Mouse (Mus musculus): ENCODE results near the gene Zfp940. TPM values are rescaled to one million over a fixed set of nuclear protein-coding genes. Genes with fewer than 3 reads are reported as not detected.

Gene Zfp940
- total and polyA plus RNA-seq, 3 experiments = 8.4 to 13.7 TPM; not detected in 1

DNA sequence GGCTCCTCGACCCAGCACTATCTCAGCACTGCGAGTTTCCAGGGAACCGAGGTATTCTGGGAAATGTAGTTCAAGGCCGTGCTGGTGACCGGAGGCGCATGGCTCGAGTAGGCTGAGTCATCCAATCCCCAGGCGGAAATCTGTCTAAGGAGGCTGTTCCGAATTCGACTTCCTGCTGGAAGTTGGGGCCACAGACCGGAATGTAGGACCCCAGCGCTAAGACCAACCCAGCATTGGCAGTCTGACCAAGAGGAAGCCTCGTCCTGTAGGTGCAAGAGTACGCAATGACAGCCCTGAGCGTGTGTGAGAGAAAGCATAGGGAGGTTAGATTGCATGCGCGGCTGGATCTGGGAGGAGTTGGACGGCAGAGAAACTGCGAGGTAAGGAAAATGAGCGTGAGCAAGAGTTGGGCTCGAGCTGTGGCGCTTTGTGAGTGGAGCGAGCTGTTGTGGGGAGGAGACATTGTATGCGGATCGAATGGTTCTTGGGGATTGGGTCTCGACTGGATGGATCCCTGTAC lies 37.5 kb downstream of the Zfp940 start, which contains the start of gene Zfp790 (continued):
- TF ChIP-seq KAT2A (conservative IDR thresholded peaks at IDR 0.05; ENCODE audit: low read depth, low read length) (peak; percentile 78; the same call in 1 of the 2 replicates), TCF12 (IDR thresholded peaks at IDR 0.05; ENCODE audit: low read depth, low read length) (peak; percentile 46; the same call in 1 of the 2 replicates)

DNA sequence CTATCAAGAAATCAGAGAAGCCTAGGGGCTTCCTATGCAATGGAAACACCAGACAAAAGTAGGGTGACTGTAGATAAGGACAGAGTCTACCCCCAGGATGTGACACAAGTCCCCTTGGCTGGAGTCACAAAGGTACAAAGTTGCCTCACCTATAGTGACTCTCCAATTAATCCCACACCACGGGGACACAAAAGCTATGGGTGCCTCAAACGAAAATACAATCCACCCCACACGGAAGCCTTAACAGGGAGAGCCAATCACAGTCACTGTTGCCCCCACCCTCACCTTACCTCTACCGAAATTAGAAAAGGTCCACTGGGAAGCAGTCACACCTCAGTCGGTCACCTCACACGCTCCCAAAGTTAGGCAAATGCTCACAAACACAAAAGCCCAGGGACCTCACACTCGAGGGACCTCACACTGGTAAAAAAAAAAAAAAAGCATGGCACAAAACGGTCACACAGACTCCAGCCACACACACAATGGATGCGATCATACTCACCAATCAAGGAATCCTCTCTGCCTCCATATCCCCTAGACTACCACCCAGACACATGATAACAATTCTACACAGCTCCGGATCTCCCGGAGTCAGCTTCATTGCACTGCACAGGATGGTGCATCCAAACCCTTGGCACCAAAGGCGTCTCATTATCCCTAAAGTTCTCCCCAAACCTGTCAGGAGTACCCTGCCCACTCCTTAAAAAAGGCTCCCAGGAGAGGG lies 38.2 kb downstream of the Zfp940 start:
- peak overlapping the region; percentile 66 for H3K9ac ChIP-seq (ENCODE audit: control insufficient read depth, low read depth, low read length, poor library complexity, severe bottlenecking)
- no peak for TF ChIP-seq POLR2A (IDR thresholded peaks at IDR 0.05; ENCODE audit: control insufficient read depth in 1 of 2, insufficient read depth in 1 of 2, low read depth in 1 of 2, low read length in 2 of 2, poor library complexity in 1 of 2)
- no peak for TF ChIP-seq POLR2AphosphoS5 (IDR thresholded peaks at IDR 0.05; ENCODE audit: borderline replicate concordance, low read depth, low read length)
- TF ChIP-seq E2F4 (IDR thresholded peaks at IDR 0.05; ENCODE audit: borderline replicate concordance, low read depth, low read length) = no peak
- TF ChIP-seq RCOR1 (IDR thresholded peaks at IDR 0.05; ENCODE audit: low read depth, low read length) = no peak
- TF ChIP-seq MEF2A (IDR thresholded peaks at IDR 0.05; ENCODE audit: extremely low read depth, insufficient replicate concordance, low read depth, low read length, poor library complexity, severe bottlenecking) = no peak
- no peak for TF ChIP-seq JUND (IDR thresholded peaks at IDR 0.05; ENCODE audit: low read depth, low read length)
- no peak for TF ChIP-seq ZC3H11A (IDR thresholded peaks at IDR 0.05; ENCODE audit: low read depth, low read length)
- no peak for TF ChIP-seq ELF1 (IDR thresholded peaks at IDR 0.05; ENCODE audit: low read depth, low read length)
- peak; percentile 78 for TF ChIP-seq ZNF384 (IDR thresholded peaks at IDR 0.05; ENCODE audit: low read depth, low read length)
- TF ChIP-seq MAZ (IDR thresholded peaks at IDR 0.05; ENCODE audit: low read depth, low read length) = peak; percentile 45; the same call in 1 of the 2 replicates
- no peak for TF ChIP-seq TCF12 (IDR thresholded peaks at IDR 0.05; ENCODE audit: low read depth, low read length)
- no peak for TF ChIP-seq CTCF (IDR thresholded peaks at IDR 0.05 in 2 of 3, conservative IDR thresholded peaks at IDR 0.05 in 1 of 3; ENCODE audit: control insufficient read depth in 1 of 3, insufficient read depth in 1 of 3, low read depth in 2 of 3, low read length in 3 of 3, poor library complexity in 1 of 3, severe bottlenecking in 1 of 3)
- 0 out of 2 replicates have a peak, but pooled peaks have one; percentile 29 for TF ChIP-seq GATA1 (IDR thresholded peaks at IDR 0.05; ENCODE audit: low read depth, low read length)
- TF ChIP-seq MAX (IDR thresholded peaks at IDR 0.05; ENCODE audit: low read length) = 0 out of 2 replicates have a peak, but pooled peaks have one; percentile 26
- TF ChIP-seq KAT2A (conservative IDR thresholded peaks at IDR 0.05; ENCODE audit: low read depth, low read length) = no peak
- H3K9me3 ChIP-seq (replicated peaks; ENCODE audit: insufficient read depth, low read length) = no peaks in the 10 kb centered on the region
- H3K36me3 ChIP-seq (ENCODE audit: control insufficient read depth in 1 of 2, insufficient read depth in 2 of 2, low read length in 2 of 2) = peaks cover 0 to 8% of the 10 kb centered on the region in 2 experiments; a peak in 2 of 4 replicates
- H3K79me2 ChIP-seq (ENCODE audit: control insufficient read depth, insufficient read depth, low read length, poor library complexity) = 0 out of 2 replicates have a peak, but pooled peaks cover 2% of the 10 kb centered on the region
- H3K27me3 ChIP-seq (ENCODE audit: control insufficient read depth in 1 of 2, insufficient read depth in 2 of 2, low read length in 2 of 2) = no peaks in the 10 kb centered on the region
- peak; percentile 54 for DNase-seq (ENCODE audit: low read depth, low spot score)
- H3K4me3 ChIP-seq (ENCODE audit: control insufficient read depth in 1 of 2, insufficient read depth in 1 of 2, low read depth in 2 of 2, low read length in 2 of 2) = peak overlapping the region; percentile 88 to 91
- H3K4me1 ChIP-seq (ENCODE audit: control insufficient read depth in 1 of 2, insufficient read depth in 2 of 2, low read length in 2 of 2) = peaks cover 6% of the 10 kb centered on the region in 2 experiments
- peak overlapping the region; percentile 59 for H3K27ac ChIP-seq (ENCODE audit: control insufficient read depth, low read depth, low read length)

DNA sequence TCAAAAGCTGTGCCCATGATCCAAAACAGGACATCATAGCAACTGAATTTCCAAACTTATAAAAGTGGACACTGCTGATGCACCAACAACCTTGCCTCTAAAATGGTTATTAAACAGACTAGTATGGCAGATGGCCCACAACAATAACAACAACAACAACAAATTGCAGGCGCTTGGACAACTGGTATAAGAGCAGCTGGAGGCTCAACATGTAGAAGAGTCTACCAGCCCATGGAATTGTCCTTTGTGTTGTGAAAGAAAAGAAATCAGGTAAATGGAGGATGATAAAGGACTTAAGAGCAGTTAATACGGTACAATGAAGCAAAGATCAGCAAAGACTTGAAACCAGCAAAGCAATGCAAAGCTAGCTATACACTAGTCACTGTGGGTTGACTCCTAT lies 39.1 kb downstream of the Zfp940 start:
- Histone ChIP-seq H3K9ac (ENCODE audit: control insufficient read depth, low read depth, low read length, poor library complexity, severe bottlenecking) (no peak overlapping the region), H3K4me1 (ENCODE audit: control insufficient read depth in 1 of 2, insufficient read depth in 2 of 2, low read length in 2 of 2) (peaks cover 2 to 6% of the 10 kb centered on the region in 2 experiments; a peak in 3 of 4 replicates), H3K79me2 (ENCODE audit: control insufficient read depth, insufficient read depth, low read length, poor library complexity) (0 out of 2 replicates have a peak, but pooled peaks cover 2% of the 10 kb centered on the region), H3K36me3 (ENCODE audit: control insufficient read depth in 1 of 2, insufficient read depth in 2 of 2, low read length in 2 of 2) (peaks cover 0 to 5% of the 10 kb centered on the region in 2 experiments; a peak in 2 of 4 replicates), H3K27me3 (ENCODE audit: control insufficient read depth in 1 of 2, insufficient read depth in 2 of 2, low read length in 2 of 2) (no peaks in the 10 kb centered on the region), H3K27ac (ENCODE audit: control insufficient read depth, low read depth, low read length) (no peak overlapping the region), H3K9me3 (replicated peaks; ENCODE audit: insufficient read depth, low read length) (no peaks in the 10 kb centered on the region), H3K4me3 (ENCODE audit: control insufficient read depth in 1 of 2, insufficient read depth in 1 of 2, low read depth in 2 of 2, low read length in 2 of 2) (no peak overlapping the region)
- no peak for TF ChIP-seq ZC3H11A (IDR thresholded peaks at IDR 0.05; ENCODE audit: low read depth, low read length)
- TF ChIP-seq CTCF (IDR thresholded peaks at IDR 0.05 in 2 of 3, conservative IDR thresholded peaks at IDR 0.05 in 1 of 3; ENCODE audit: control insufficient read depth in 1 of 3, insufficient read depth in 1 of 3, low read depth in 2 of 3, low read length in 3 of 3, poor library complexity in 1 of 3, severe bottlenecking in 1 of 3) = no peak
- no peak for TF ChIP-seq ELF1 (IDR thresholded peaks at IDR 0.05; ENCODE audit: low read depth, low read length)
- no peak for TF ChIP-seq MAFK (IDR thresholded peaks at IDR 0.05; ENCODE audit: borderline replicate concordance, low read depth, low read length)
- no peak for TF ChIP-seq POLR2AphosphoS2 (IDR thresholded peaks at IDR 0.05; ENCODE audit: low read length)
- no peak for TF ChIP-seq MAZ (IDR thresholded peaks at IDR 0.05; ENCODE audit: low read depth, low read length)
- TF ChIP-seq SIN3A (IDR thresholded peaks at IDR 0.05; ENCODE audit: low read length) = no peak
- TF ChIP-seq CHD1 (IDR thresholded peaks at IDR 0.05; ENCODE audit: low read depth, low read length) = no peak
- TF ChIP-seq TAL1 (IDR thresholded peaks at IDR 0.05; ENCODE audit: low read length) = no peak
- TF ChIP-seq HCFC1 (IDR thresholded peaks at IDR 0.05; ENCODE audit: low read depth, low read length) = no peak
- no peak for TF ChIP-seq BHLHE40 (IDR thresholded peaks at IDR 0.05; ENCODE audit: borderline replicate concordance, low read depth, low read length)
- TF ChIP-seq RAD21 (IDR thresholded peaks at IDR 0.05; ENCODE audit: low read depth, low read length) = no peak
- TF ChIP-seq POLR2A (IDR thresholded peaks at IDR 0.05; ENCODE audit: control insufficient read depth in 1 of 2, insufficient read depth in 1 of 2, low read depth in 1 of 2, low read length in 2 of 2, poor library complexity in 1 of 2) = no peak
- no peak for TF ChIP-seq TCF12 (IDR thresholded peaks at IDR 0.05; ENCODE audit: low read depth, low read length)
- no peak for TF ChIP-seq GATA1 (IDR thresholded peaks at IDR 0.05; ENCODE audit: low read depth, low read length)
- TF ChIP-seq POLR2AphosphoS5 (IDR thresholded peaks at IDR 0.05; ENCODE audit: borderline replicate concordance, low read depth, low read length) = no peak
- TF ChIP-seq MEF2A (IDR thresholded peaks at IDR 0.05; ENCODE audit: extremely low read depth, insufficient replicate concordance, low read depth, low read length, poor library complexity, severe bottlenecking) = no peak
- no peak for DNase-seq (ENCODE audit: low read depth, low spot score)
